Mouse (Mus musculus): Measurements from ENCODE around the gene Gpa33. TPM values are rescaled to one million over a fixed set of nuclear protein-coding genes. Genes with fewer than 3 reads are reported as not detected.

The Gpa33 gene
- polyA plus RNA-seq, 2 experiments, result 0.01 TPM; not detected in 1

DNA sequence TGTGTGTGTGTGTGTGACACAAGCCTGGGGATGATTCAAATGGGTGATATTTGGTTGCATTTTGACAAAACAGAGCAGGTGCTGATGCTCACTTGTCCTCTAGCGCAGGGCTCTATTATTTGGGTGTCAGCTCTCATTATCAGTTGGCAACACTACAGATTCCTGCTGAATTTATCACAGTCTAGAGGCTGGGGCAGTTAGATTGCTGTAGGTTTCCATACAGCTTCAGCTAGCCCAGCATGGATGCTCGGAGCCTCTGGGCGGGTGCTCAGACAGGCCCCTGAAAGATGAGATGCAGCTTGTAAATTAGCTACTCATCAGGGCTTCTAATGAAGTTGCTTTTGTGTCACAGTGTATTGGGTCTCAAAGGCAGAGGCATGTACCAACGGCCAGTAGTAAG, 37.4 kb downstream of the Gpa33 start:
- Histone ChIP-seq H3K27me3 (ENCODE audit: control insufficient read depth, insufficient read depth, low read length) (no peaks in the 10 kb centered on the region), H3K27ac (no peak overlapping the region), H3K4me1 (replicated peaks; ENCODE audit: control insufficient read depth in 2 of 2, insufficient read depth in 2 of 2, low read length in 1 of 2) (no peaks in the 10 kb centered on the region), H3K4me2 (ENCODE audit: low read depth) (no peak overlapping the region), H3K36me3 (replicated peaks; ENCODE audit: control insufficient read depth, insufficient read depth, low read depth) (no peaks in the 10 kb centered on the region), H3K9ac (replicated peaks) (no peak overlapping the region), H3K4me3 (ENCODE audit: insufficient read depth in 1 of 2, low read depth in 2 of 2, low read length in 2 of 2) (no peak overlapping the region), H3K9me3 (ENCODE audit: control insufficient read depth, low read length) (no peaks in the 10 kb centered on the region)
- 50% methylated on average over 4 of the region's 4 CpGs for WGBS (ENCODE audit: insufficient replicate concordance)
- DNase-seq (ENCODE audit: low read depth in 3 of 3, low spot score in 3 of 3) (no peak), ATAC-seq (ENCODE audit: insufficient read depth) (no peak; the same call in 1 of the 2 replicates)
- no peak for TF ChIP-seq CTCF (IDR thresholded peaks at IDR 0.05; ENCODE audit: low read depth)
- TF ChIP-seq EP300 (IDR thresholded peaks at IDR 0.05; ENCODE audit: low read depth), result no peak

DNA sequence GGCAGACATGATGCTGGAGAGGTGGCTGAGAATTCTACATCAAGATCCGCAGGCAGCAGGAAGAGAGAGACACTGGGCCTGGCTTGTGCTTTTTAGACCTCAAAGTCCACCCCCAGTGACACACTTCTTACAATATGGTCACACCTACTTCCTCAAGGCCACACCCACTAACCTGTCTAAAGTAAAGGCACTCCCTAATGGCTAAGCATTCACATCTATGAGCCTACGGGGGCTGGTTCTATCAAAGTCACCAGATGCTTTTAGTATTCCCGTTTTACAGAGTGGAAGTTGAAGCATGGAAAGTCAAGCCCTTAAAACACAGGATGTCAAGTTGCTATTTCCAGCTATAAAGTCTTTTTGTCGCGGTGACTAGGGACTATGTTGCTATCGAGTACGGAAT, 38.0 kb downstream of the Gpa33 start:
- H3K4me3 ChIP-seq (ENCODE audit: insufficient read depth in 1 of 2, low read depth in 2 of 2, low read length in 2 of 2), result no peak overlapping the region
- no peaks in the 10 kb centered on the region for H3K36me3 ChIP-seq (replicated peaks; ENCODE audit: control insufficient read depth, insufficient read depth, low read depth)
- H3K9ac ChIP-seq (replicated peaks), result no peak overlapping the region
- H3K4me1 ChIP-seq (replicated peaks; ENCODE audit: control insufficient read depth in 2 of 2, insufficient read depth in 2 of 2, low read length in 1 of 2), result no peaks in the 10 kb centered on the region
- no peak overlapping the region for H3K27ac ChIP-seq
- H3K4me2 ChIP-seq (ENCODE audit: low read depth), result no peak overlapping the region
- TF ChIP-seq CTCF (IDR thresholded peaks at IDR 0.05; ENCODE audit: low read depth) (no peak), EP300 (IDR thresholded peaks at IDR 0.05; ENCODE audit: low read depth) (no peak)
- ATAC-seq (ENCODE audit: insufficient read depth) (no peak), DNase-seq (ENCODE audit: low read depth in 3 of 3, low spot score in 3 of 3) (no peak)
- 75% methylated on average over 7 of the region's 7 CpGs for WGBS (ENCODE audit: insufficient replicate concordance)
- H3K9me3 ChIP-seq (ENCODE audit: control insufficient read depth, low read length), result no peaks in the 10 kb centered on the region
- H3K27me3 ChIP-seq (ENCODE audit: control insufficient read depth, insufficient read depth, low read length), result no peaks in the 10 kb centered on the region

DNA sequence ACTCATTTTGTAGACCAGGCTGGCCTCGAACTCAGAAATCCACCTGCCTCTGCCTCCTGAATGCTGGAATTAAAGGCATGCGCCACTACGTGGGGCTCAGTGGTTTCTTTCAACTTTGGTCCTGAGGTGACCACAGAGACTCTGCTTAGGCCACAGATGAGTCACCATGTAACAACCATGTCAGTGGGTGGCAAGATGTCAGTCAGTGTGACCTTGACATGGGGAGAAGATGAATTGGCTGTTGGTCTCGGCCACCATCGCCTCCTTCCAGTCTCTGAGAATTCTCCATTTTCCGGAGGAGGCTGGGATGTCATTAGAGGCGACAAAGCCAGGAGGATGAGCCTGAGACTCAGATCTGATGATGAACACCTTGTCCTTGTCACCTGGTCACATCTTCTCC, 39.7 kb downstream of the Gpa33 start:
- H3K27me3 ChIP-seq (ENCODE audit: control insufficient read depth, insufficient read depth, low read length), result no peaks in the 10 kb centered on the region
- H3K36me3 ChIP-seq (replicated peaks; ENCODE audit: control insufficient read depth, insufficient read depth, low read depth), result no peaks in the 10 kb centered on the region
- H3K9me3 ChIP-seq (ENCODE audit: control insufficient read depth, low read length), result no peaks in the 10 kb centered on the region
- no peak overlapping the region for H3K9ac ChIP-seq (replicated peaks)
- no peaks in the 10 kb centered on the region for H3K4me1 ChIP-seq (replicated peaks; ENCODE audit: control insufficient read depth in 2 of 2, insufficient read depth in 2 of 2, low read length in 1 of 2)
- H3K4me2 ChIP-seq (ENCODE audit: low read depth), result no peak overlapping the region
- no peak for TF ChIP-seq CTCF (IDR thresholded peaks at IDR 0.05; ENCODE audit: low read depth)
- TF ChIP-seq EP300 (IDR thresholded peaks at IDR 0.05; ENCODE audit: low read depth), result no peak
- ATAC-seq (ENCODE audit: insufficient read depth), result no peak
- 64% methylated on average over 7 of the region's 7 CpGs for WGBS (ENCODE audit: insufficient replicate concordance)
- H3K4me3 ChIP-seq (ENCODE audit: insufficient read depth in 1 of 2, low read depth in 2 of 2, low read length in 2 of 2), result no peak overlapping the region
- no peak overlapping the region for H3K27ac ChIP-seq
- DNase-seq (ENCODE audit: low read depth in 3 of 3, low spot score in 3 of 3), result no peak

DNA sequence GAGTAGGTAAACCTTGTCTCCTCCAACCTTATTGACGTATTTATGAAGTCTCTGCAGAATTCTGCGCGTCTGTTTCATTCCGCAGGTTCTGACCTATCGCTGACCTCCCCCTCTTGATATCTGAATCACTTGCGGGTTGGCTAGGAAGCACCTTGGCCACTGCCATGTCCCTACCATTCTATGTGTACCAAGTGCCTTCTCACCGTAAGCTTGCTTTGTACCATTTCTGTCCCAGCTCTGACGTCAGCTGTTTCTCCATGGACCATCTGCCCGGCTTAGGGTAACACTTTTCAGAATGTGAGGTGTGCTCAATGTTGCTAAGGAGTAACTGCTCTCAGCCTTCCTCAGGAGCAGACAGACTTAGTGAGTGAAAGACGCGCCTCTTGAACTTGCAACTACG, 40.8 kb downstream of the Gpa33 start:
- Histone ChIP-seq H3K27me3 (ENCODE audit: control insufficient read depth, insufficient read depth, low read length) (no peaks in the 10 kb centered on the region), H3K27ac (no peak overlapping the region), H3K9me3 (ENCODE audit: control insufficient read depth, low read length) (no peaks in the 10 kb centered on the region), H3K4me1 (replicated peaks; ENCODE audit: control insufficient read depth in 2 of 2, insufficient read depth in 2 of 2, low read length in 1 of 2) (no peaks in the 10 kb centered on the region), H3K36me3 (replicated peaks; ENCODE audit: control insufficient read depth, insufficient read depth, low read depth) (no peaks in the 10 kb centered on the region), H3K9ac (replicated peaks) (no peak overlapping the region), H3K4me3 (ENCODE audit: insufficient read depth in 1 of 2, low read depth in 2 of 2, low read length in 2 of 2) (no peak overlapping the region), H3K4me2 (ENCODE audit: low read depth) (no peak overlapping the region)
- 75% methylated on average over 12 of the region's 12 CpGs for WGBS (ENCODE audit: insufficient replicate concordance)
- TF ChIP-seq EP300 (IDR thresholded peaks at IDR 0.05; ENCODE audit: low read depth), result no peak
- TF ChIP-seq CTCF (IDR thresholded peaks at IDR 0.05; ENCODE audit: low read depth), result no peak
- ATAC-seq (ENCODE audit: insufficient read depth) (no peak), DNase-seq (ENCODE audit: low read depth in 3 of 3, low spot score in 3 of 3) (no peak)

DNA sequence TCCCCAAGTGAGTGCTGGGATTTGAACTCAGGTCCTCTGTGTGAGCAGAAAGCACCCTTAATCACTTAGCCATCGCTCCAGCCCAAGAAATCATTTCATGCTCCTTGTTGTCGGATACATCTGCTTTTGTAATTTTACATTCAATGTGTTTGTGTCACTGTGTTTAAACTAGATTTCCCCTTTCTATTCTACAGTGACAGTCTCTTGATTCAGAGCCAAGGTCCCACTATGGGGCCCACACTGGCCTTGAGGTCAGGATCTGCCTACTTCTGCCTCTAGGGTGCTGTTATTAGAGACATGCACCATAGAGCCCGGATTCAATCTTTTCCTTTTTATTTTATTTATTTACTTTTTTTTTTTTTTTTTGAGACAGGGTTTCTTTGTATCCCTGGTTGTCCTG, 43.0 kb downstream of the Gpa33 start:
- H3K4me2 ChIP-seq (ENCODE audit: low read depth), result no peak overlapping the region
- H3K36me3 ChIP-seq (replicated peaks; ENCODE audit: control insufficient read depth, insufficient read depth, low read depth), result no peaks in the 10 kb centered on the region
- H3K4me3 ChIP-seq (ENCODE audit: insufficient read depth in 1 of 2, low read depth in 2 of 2, low read length in 2 of 2), result no peak overlapping the region
- no peaks in the 10 kb centered on the region for H3K4me1 ChIP-seq (replicated peaks; ENCODE audit: control insufficient read depth in 2 of 2, insufficient read depth in 2 of 2, low read length in 1 of 2)
- TF ChIP-seq CTCF (IDR thresholded peaks at IDR 0.05; ENCODE audit: low read depth) (no peak), EP300 (IDR thresholded peaks at IDR 0.05; ENCODE audit: low read depth) (no peak)
- H3K27ac ChIP-seq, result no peak overlapping the region
- no peaks in the 10 kb centered on the region for H3K27me3 ChIP-seq (ENCODE audit: control insufficient read depth, insufficient read depth, low read length)
- no peak for DNase-seq (ENCODE audit: low read depth in 3 of 3, low spot score in 3 of 3)
- H3K9ac ChIP-seq (replicated peaks), result no peak overlapping the region
- 71% methylated on average over 3 of the region's 3 CpGs for WGBS (ENCODE audit: insufficient replicate concordance)
- H3K9me3 ChIP-seq (ENCODE audit: control insufficient read depth, low read length), result no peaks in the 10 kb centered on the region
- ATAC-seq (ENCODE audit: insufficient read depth), result no peak

All from liver, embryonic 14.5 days (tissue).